Mouse (Mus musculus): Measurements from ENCODE around the gene Lhpp. TPM values are rescaled to one million over a fixed set of nuclear protein-coding genes. Genes with fewer than 3 reads are reported as not detected.

Gene Lhpp
- polyA plus RNA-seq, 1 experiment from 2014 or later = 25.5 TPM

DNA sequence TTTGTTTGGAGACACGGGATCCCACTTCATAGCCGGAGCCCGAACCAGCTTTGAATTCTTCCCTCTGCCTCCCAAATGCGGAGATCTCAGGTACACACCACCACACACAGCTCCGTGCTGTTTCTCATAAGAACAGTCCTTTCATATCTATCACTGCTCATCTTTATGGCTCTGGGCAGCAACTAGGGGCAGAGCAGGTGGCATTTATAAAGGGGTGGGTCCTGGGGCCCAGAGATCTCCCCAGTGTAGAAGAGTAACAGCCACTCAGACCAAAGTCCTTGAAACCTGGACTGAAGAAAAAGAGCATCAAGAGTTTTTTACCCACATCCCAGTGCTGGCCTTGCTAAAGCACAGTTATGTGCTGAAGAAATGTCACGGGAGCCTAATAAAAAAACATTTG, 29.9 kb upstream of the Lhpp start:
- Histone ChIP-seq H3K9me3 (no peaks in the 10 kb centered on the region; the same call in 1 of the 2 replicates), H3K36me3 (no peaks in the 10 kb centered on the region), H3K27me3 (replicated peaks) (no peaks in the 10 kb centered on the region; the same call in 1 of the 2 replicates), H3K27ac (replicated peaks) (no peak overlapping the region), H3K9ac (no peak overlapping the region), H3K4me2 (no peak overlapping the region), H3K4me3 (no peak overlapping the region), H3K4me1 (peaks cover 9% of the 10 kb centered on the region)
- no peak for ATAC-seq (ENCODE audit: extremely low read depth, insufficient number of reproducible peaks, low FRiP score, low TSS enrichment)
- 54% methylated on average over 6 of the region's 6 CpGs for WGBS

DNA sequence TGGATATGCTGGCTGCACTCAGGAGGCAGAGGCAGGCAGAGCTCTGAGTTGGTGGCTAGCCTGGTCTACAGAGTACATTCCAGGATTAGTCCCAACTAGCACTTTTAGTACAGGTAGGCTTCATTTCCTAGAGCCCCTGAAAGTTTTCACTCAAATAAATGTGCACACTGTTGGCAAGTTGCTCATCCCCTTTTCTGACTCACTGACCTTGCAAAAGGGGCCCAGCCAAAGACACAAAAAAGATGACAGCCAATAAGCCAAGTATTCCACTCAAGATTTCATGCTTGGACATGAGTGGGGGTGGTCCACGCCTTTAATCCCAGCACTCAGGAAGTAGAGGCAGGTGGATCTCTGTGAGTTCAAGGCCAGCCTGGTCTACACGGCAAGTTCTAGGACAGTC, 29.0 kb upstream of the Lhpp start:
- ATAC-seq (ENCODE audit: extremely low read depth, insufficient number of reproducible peaks, low FRiP score, low TSS enrichment) = no peak
- Histone ChIP-seq H3K9ac (no peak overlapping the region), H3K27ac (replicated peaks) (no peak overlapping the region), H3K9me3 (no peaks in the 10 kb centered on the region; the same call in 1 of the 2 replicates), H3K27me3 (replicated peaks) (no peaks in the 10 kb centered on the region; the same call in 1 of the 2 replicates), H3K4me1 (peaks cover 11% of the 10 kb centered on the region), H3K4me2 (no peak overlapping the region), H3K4me3 (no peak overlapping the region), H3K36me3 (no peaks in the 10 kb centered on the region)
- WGBS = 96% methylated on average over 2 of the region's 2 CpGs

DNA sequence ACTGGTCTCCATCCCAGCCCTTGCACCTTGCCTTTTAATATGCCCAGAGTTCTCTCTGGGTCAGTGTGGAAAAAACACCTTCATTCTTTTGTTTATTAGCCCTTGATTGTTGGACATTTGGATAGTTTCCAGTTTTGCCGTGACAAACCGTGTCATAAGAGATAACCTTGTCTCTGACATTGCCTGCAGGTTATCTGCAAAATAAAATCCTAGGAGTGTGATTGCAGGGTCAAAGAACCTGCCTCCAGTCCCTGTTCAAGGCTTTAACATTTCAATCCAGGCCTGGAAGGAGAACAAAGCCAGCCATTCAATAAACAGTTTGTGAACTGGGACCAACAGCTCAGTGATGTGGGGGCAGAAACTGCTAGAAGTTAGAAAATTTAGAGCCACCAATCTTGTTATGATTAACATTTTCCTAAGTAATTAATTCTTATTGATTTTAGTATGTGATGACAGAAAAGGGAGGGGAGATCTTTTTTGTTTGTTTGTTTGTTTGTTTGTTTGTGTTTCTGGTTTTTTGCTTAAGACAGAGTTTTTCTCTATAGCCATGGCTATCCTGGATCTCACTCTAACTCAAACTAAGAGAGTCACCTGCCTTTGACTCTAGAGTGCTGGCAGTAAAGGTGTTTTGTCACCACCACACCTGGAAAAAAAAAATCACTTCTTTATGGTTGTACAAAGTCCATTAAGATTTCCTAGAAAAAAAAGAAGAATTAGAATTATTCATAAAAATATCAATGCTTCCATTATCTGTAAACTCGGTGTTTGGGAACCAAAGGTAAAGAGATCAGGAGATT, 24.5 kb upstream of the Lhpp start:
- H3K27me3 ChIP-seq (replicated peaks) = no peaks in the 10 kb centered on the region
- no peak overlapping the region for H3K4me3 ChIP-seq
- no peak overlapping the region for H3K4me2 ChIP-seq
- no peak for ATAC-seq (ENCODE audit: extremely low read depth, insufficient number of reproducible peaks, low FRiP score, low TSS enrichment)
- 32% methylated on average over 3 of the region's 3 CpGs for WGBS
- H3K36me3 ChIP-seq = no peaks in the 10 kb centered on the region
- H3K4me1 ChIP-seq = peaks cover 4% of the 10 kb centered on the region
- H3K9ac ChIP-seq = no peak overlapping the region
- H3K27ac ChIP-seq (replicated peaks) = no peak overlapping the region
- no peaks in the 10 kb centered on the region for H3K9me3 ChIP-seq

DNA sequence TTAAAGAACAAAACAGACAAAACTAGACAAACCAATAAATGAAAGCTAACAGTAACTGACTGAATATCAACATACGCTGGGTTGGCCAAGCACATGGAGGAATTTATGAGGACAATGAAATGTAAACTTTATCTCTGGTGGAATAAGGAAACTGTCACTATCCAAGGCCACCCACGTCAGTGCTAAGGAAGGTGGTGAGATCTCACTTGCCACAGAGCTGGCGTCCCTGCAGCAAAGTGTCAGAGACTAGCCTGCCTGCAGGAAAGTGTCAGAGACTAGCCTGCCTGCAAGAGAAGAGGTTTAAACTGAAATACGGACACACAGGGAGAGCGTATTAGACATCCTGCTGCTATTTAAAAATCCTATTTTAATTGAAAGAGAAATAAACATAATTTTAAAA, 23.3 kb upstream of the Lhpp start:
- no peak for ATAC-seq (ENCODE audit: extremely low read depth, insufficient number of reproducible peaks, low FRiP score, low TSS enrichment)
- peaks cover 4% of the 10 kb centered on the region for H3K4me1 ChIP-seq

DNA sequence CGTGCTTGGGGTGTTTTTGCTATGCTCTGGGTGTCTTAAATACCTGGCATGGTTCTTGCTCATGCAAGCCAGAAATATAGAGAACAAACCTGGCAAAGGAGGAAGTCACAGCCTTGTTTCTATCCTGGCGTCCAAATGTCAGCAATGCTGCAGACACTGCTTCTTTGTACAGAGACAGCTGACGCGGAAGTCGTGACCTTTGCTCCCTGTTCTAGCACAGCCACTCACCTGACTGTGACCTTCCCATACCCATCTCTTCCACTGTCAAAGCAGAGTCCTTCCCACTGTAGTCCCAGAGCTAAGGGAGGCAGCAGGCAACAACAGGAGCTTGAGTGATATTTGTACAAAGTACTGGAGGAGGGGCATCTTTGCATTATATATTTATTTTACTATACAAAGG, 20.8 kb upstream of the Lhpp start:
- Histone ChIP-seq H3K9ac (no peak overlapping the region), H3K27me3 (replicated peaks) (0 out of 2 replicates have a peak, but pooled peaks cover 8% of the 10 kb centered on the region), H3K36me3 (no peaks in the 10 kb centered on the region), H3K27ac (replicated peaks) (no peak overlapping the region), H3K9me3 (no peaks in the 10 kb centered on the region), H3K4me1 (peaks cover 7% of the 10 kb centered on the region), H3K4me2 (no peak overlapping the region), H3K4me3 (no peak overlapping the region)
- no peak for ATAC-seq (ENCODE audit: extremely low read depth, insufficient number of reproducible peaks, low FRiP score, low TSS enrichment)
- 55% methylated on average over 5 of the region's 5 CpGs for WGBS

More for the DNA sequence above, 23.3 kb upstream of the Lhpp start:
- Histone ChIP-seq H3K9ac (no peak overlapping the region), H3K27ac (replicated peaks) (no peak overlapping the region), H3K4me2 (no peak overlapping the region), H3K27me3 (replicated peaks) (no peaks in the 10 kb centered on the region), H3K4me3 (no peak overlapping the region), H3K36me3 (no peaks in the 10 kb centered on the region), H3K9me3 (no peaks in the 10 kb centered on the region)
- WGBS = 44% methylated on average over 5 of the region's 5 CpGs

DNA sequence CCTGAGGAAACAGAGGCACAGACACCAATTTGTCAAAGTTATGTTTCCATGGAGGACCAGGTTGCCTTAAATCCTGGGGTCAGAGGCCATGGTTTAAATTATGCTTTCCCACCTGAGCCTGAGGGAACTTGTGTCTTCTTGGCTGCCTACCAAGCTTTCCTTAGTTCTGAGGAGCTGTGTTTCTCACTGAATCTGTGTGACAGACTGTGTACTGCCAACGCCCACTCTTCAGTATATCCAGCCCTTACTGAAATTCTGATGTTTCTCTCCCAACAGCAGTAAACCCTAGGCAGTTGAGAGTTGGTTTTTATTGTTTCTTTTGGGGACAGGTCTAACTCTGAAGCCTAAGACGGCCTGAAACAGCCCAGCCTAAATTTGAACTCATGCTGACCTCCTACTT, 16.7 kb upstream of the Lhpp start:
- Histone ChIP-seq H3K9ac (no peak overlapping the region), H3K27ac (replicated peaks) (no peak overlapping the region), H3K4me2 (no peak overlapping the region), H3K36me3 (no peaks in the 10 kb centered on the region), H3K27me3 (replicated peaks) (peaks cover 47% of the 10 kb centered on the region), H3K4me3 (no peak overlapping the region), H3K9me3 (no peaks in the 10 kb centered on the region), H3K4me1 (peaks cover 21% of the 10 kb centered on the region)
- ATAC-seq (ENCODE audit: extremely low read depth, insufficient number of reproducible peaks, low FRiP score, low TSS enrichment) = no peak
- WGBS = 63% methylated on average over 2 of the region's 2 CpGs

DNA sequence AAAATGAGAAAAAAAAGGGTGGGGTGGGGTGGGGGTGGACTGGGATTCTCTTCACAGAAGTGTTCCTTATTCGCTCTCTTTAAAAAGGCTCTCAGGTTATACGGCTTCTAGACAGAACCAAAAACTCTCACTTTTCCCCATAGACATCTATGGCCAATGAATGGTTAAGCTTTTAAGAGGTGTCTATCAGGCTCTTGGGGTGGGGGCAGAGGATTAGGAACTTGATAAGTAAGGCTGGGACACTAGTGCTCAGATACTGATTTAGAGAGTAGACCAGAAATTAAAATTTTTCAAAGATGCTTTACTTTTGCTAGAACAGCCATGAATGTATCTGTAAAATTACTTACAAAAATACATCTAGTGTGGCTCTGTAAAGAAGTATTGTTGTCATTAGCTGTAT, 16.1 kb upstream of the Lhpp start:
- ATAC-seq (ENCODE audit: extremely low read depth, insufficient number of reproducible peaks, low FRiP score, low TSS enrichment) = no peak
- Histone ChIP-seq H3K27ac (replicated peaks) (no peak overlapping the region), H3K9me3 (no peaks in the 10 kb centered on the region), H3K36me3 (no peaks in the 10 kb centered on the region), H3K27me3 (replicated peaks) (peaks cover 53% of the 10 kb centered on the region), H3K9ac (no peak overlapping the region), H3K4me3 (no peak overlapping the region), H3K4me1 (peaks cover 26% of the 10 kb centered on the region), H3K4me2 (no peak overlapping the region)
- 82% methylated on average over 2 of the region's 2 CpGs for WGBS

DNA sequence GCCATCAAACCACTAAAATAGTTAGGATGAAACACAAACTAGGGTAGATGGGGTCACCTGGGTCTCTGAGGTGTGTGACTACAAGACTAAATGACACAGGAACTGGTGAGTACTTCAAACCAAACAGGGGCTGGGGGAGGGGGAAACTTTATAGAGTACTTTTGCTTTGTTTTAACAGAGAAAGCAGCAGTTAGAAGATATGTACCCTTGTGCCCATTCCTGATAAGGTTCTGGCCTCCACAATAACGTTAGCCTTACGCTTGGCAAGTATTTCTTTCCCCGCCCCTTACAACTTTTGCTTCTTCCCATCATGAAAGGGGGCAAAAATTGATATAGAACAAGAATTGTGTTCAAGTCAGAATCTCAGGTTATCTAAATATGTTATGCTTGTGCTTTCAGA, 14.7 kb upstream of the Lhpp start:
- no peaks in the 10 kb centered on the region for H3K9me3 ChIP-seq
- H3K27ac ChIP-seq (replicated peaks) = no peak overlapping the region
- no peak overlapping the region for H3K9ac ChIP-seq
- no peaks in the 10 kb centered on the region for H3K36me3 ChIP-seq
- peaks cover 67% of the 10 kb centered on the region for H3K27me3 ChIP-seq (replicated peaks)
- no peak for ATAC-seq (ENCODE audit: extremely low read depth, insufficient number of reproducible peaks, low FRiP score, low TSS enrichment)
- no peak overlapping the region for H3K4me3 ChIP-seq
- H3K4me2 ChIP-seq = no peak overlapping the region
- H3K4me1 ChIP-seq = peaks cover 34% of the 10 kb centered on the region
- 65% methylated on average over 3 of the region's 3 CpGs for WGBS

DNA sequence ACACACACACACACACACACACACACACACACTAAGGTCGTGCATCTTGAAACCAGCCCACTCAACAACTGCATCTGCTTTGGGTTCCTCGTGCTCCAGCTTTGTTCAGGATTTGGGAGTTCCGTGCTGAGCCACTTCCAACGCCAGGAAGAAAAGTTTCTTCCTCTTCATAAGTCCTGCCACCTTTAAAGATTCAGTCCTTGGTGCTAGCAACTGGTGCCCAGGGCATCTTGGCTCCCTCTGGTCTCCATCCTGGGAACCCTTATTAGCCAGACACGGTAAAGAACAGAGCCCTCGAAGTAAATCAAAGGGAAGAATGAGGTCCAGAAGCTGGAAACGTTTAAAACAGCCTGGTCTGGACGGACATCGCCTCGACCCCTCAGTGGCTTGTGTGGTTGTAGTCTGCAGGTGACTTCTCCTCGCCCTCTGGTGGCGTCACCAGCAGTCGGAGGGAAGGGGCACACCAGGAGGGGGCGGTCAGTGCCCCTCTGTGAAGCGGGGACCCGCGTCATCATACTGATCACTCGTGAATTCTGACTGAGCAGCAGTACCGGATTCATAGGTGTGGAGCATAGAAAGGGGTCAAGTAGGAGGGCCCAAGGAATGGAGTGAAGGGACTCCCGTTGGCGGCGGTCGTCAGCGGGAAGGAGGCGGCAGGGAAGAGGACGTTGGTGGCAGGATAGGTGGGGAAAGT, 13.7 kb upstream of the Lhpp start:
- Histone ChIP-seq H3K4me2 (peak overlapping the region; percentile 91), H3K9ac (peak overlapping the region; percentile 76)
- ATAC-seq (ENCODE audit: extremely low read depth, insufficient number of reproducible peaks, low FRiP score, low TSS enrichment) = no peak

DNA sequence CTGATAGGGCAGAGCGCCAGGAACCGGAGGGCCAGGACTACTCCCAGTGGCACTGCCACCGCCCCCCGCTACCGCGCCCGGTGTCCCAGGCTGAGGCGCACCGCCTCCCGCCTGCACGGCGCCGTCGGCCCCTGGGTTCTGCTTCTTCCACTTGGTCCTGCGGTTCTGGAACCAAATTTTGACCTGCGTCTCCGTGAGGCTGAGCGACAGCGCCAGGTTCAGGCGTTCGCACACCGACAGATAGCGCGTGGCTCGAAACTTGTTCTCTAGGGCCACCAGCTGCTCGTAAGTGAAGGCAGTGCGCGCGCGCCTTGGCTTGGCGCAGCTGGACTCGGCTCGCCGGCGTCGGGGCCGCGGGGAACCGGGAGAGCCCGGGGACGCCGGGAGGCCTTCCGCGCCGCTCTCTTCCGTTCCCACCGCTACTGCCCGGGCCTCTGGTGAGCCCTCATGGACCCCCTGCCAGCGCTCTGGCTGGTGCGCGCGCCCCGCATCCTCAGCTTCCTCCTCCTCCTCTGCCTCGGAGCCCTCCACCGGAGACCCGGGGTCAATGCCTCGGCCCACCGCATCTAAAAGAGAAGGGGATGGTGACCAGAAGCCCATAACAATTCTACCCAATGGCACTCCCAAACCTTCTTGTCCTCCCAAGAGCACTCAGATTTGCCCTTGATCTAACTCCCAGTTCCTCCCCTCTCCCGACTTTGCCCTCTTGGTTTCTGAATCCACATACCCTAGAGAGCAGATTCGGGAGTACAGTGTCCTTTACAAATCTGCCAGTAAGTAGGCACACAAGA, 13.0 kb upstream of the Lhpp start:
- Histone ChIP-seq H3K27ac (replicated peaks) (no peak overlapping the region), H3K36me3 (no peaks in the 10 kb centered on the region), H3K9me3 (no peaks in the 10 kb centered on the region), H3K4me2 (peak overlapping the region; percentile 91), H3K9ac (peak overlapping the region; percentile 76), H3K4me3 (peak overlapping the region; percentile 64), H3K27me3 (replicated peaks) (peaks cover 84% of the 10 kb centered on the region), H3K4me1 (peaks cover 32% of the 10 kb centered on the region)
- under 1% methylated on average over 57 of the region's 60 CpGs for WGBS
- no peak for ATAC-seq (ENCODE audit: extremely low read depth, insufficient number of reproducible peaks, low FRiP score, low TSS enrichment)

More for the DNA sequence above, 13.7 kb upstream of the Lhpp start:
- peaks cover 34% of the 10 kb centered on the region for H3K4me1 ChIP-seq
- peak overlapping the region; percentile 64 for H3K4me3 ChIP-seq
- H3K27me3 ChIP-seq (replicated peaks) = peaks cover 77% of the 10 kb centered on the region
- no peaks in the 10 kb centered on the region for H3K9me3 ChIP-seq
- whole genome bisulfite sequencing = 7% methylated on average over 26 of the region's 26 CpGs
- H3K36me3 ChIP-seq = no peaks in the 10 kb centered on the region
- no peak overlapping the region for H3K27ac ChIP-seq (replicated peaks)
